ENCODE assay signal across 16 mouse cellular contexts in the genomic region with DNA sequence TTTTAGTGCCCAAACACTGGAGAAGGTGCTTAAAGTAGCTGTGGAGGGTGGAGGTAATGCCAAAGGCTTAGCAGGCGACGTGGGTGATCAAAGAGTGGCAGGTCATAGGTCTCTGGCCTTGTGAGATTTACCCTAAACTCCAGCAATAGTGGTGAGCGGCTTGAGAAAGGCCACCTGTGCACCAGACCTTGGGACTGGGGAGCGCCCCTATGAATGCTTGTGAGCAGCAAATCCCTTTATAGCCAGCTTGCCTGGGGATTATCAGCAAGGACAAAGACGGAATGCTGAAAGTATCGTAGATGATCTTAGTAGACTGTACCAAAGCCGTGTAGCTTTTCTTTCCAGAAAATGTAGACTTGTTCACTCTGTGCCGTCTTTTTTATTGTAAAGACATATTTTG.
"Had no signal": no experiment of that assay in that cellular context is flagged by ENCODE, and none has a peak within 500 bp of the region (broad histone marks: within the 10 kb centered on the region; RNA-seq: fewer than 3 reads in every experiment).

No protein-coding gene starts in this region.

- H3K27ac ChIP-seq: liver, embryonic 15.5 days; lung, embryonic 15.5 days; macrophage; midbrain, embryonic 13.5 days; midbrain, embryonic 15.5 days; neural tube, embryonic 12.5 days; stomach, embryonic 15.5 days; stomach, postnatal 0 days had no signal

- H3K27me3 ChIP-seq: liver, embryonic 15.5 days; lung, embryonic 15.5 days; megakaryocyte, embryonic 14.5 days; midbrain, embryonic 13.5 days; midbrain, embryonic 15.5 days; neural tube, embryonic 12.5 days; stomach, embryonic 15.5 days had no signal

- DNase-seq: liver, postnatal 0 days; lung, adult 2 months; lung, postnatal 14 days; lung, postnatal 36 days; right cerebral cortex, postnatal 14 days; thymus, adult 2 months; thymus, postnatal 36 days had no signal

- H3K4me1 ChIP-seq: liver, embryonic 15.5 days; midbrain, embryonic 13.5 days; midbrain, embryonic 15.5 days; neural tube, embryonic 12.5 days; stomach, embryonic 15.5 days had no signal

- H3K4me3 ChIP-seq: liver, embryonic 15.5 days; lung, embryonic 15.5 days; megakaryocyte, embryonic 14.5 days; midbrain, embryonic 13.5 days; midbrain, embryonic 15.5 days; neural tube, embryonic 12.5 days; stomach, embryonic 15.5 days had no signal
